Mouse (Mus musculus) liver, embryonic 12.5 days (tissue): ENCODE measurements around the gene Kat6b. TPM values are rescaled to one million over a fixed set of nuclear protein-coding genes. Genes with fewer than 3 reads are reported as not detected.

Source experiments
- ATAC-seq: fragments of 200-750 bp; cut with Nextera tagmentation; 2 replicates; pipeline ENCODE4 v1.8.0; 2017; ENCODE audit warnings: moderate number of reproducible peaks, mild to moderate bottlenecking, moderate library complexity
- H3K27ac ChIP-seq: fragments of 300-500 bp; sonication (generic); 2 replicates; pipeline ENCODE4 v1.5.1; 2016; ENCODE audit warnings: mild to moderate bottlenecking
- H3K27me3 ChIP-seq: fragments of 300-500 bp; sonication (generic); replicated peaks from 2 replicates; pipeline ENCODE4 v1.6.1; 2016; ENCODE audit warnings: mild to moderate bottlenecking, moderate library complexity
- H3K36me3 ChIP-seq: fragments of 300-500 bp; sonication (generic); 2 replicates; pipeline ENCODE4 v1.6.1; 2016; ENCODE audit warnings: mild to moderate bottlenecking, moderate library complexity
- H3K4me1 ChIP-seq: fragments of 300-500 bp; sonication (generic); 2 replicates; pipeline ENCODE4 v1.6.1; 2016
- H3K4me2 ChIP-seq: fragments of 300-500 bp; sonication (generic); 2 replicates; pipeline ENCODE4 v1.6.1; 2016; ENCODE audit warnings: mild to moderate bottlenecking, moderate library complexity
- H3K4me3 ChIP-seq: fragments of 300-500 bp; sonication (generic); 2 replicates; pipeline ENCODE4 v1.5.1; 2016; ENCODE audit warnings: mild to moderate bottlenecking, moderate library complexity
- H3K9ac ChIP-seq: fragments of 300-500 bp; sonication (generic); 2 replicates; pipeline ENCODE4 v1.6.1; 2016; ENCODE audit warnings: mild to moderate bottlenecking, moderate library complexity
- H3K9me3 ChIP-seq: fragments of 300-500 bp; sonication (generic); replicated peaks from 2 replicates; pipeline ENCODE4 v1.6.1; 2016; ENCODE audit warnings: mild to moderate bottlenecking, moderate library complexity
- WGBS: fragments of 180-500 bp; shearing (Covaris S2); methylation state at CpG from one replicate; pipeline ENCODE4 v1.1.7; 2016; ENCODE audit not compliant: insufficient replicate concordance; 5-methylcytosine and 5-hydroxymethylcytosine counted together
- polyA plus RNA-seq: library from polyadenylated mRNA; unstranded; fragments of >200 nt; fragmentation: Nextera tagmentation; extraction: Ambion mirVana; gene quantifications from 2 replicates; pipeline ENCODE4 v1.2.1, GENCODE M21; 2016

The Kat6b gene
- polyA plus RNA-seq, 1 experiment from 2014 or later, result 3.9 TPM

DNA sequence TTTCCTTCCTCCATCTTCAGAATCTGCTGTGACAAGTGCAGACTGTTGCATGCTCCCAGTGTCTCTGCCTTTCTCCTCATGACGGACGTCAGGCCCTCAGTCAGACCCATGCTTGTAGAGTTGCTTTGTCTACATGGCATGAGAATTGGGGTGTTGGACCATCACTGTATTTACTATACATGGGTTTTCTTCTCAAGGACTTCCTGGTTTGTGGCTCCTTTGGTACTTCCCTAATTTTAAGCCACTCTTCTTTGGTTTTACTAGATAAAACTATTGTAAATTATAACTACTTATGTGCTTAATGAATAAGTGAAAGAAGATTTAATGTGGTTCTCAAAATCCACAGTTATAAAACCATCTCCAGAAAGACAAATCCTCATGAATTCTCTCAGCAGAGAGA is 134.6 kb downstream of the Kat6b start:
- WGBS, result 94% methylated on average over 2 of the region's 2 CpGs
- ATAC-seq, result no peak

DNA sequence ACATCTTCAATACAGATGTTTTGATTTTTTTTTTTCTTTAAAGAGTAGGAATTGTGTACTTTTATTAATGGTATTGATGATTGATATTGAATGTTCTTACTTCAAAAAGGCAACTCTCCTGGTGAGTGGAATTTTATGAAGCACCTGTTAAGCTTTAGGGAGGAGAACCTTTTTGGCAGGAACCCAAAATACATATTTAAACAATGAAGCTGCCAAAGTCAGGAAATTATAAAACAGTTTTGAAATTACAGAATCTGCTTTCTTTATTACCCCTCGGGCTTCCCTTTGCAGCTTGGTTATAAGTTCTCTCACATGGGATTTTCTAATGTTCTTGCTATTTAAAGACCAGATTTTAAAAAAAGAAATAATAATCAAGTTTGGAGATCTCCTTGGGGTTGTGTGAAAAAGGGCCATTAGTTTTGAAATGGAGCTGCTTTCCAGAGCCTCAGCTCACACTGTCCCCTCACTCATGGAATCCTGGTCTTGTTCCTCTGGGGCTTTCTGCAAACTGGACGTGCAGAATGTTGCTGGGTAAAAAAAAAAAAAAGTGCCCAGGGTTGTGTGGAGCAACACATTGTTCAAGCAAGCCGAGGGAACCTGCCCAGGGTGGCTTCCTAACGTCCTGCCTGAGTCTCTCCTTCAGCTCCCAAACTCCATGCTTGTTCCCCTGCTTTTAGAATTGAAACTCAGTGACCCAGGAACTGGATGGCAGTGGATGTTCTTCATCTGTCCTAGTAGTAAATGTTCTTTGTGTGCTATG is 136.2 kb downstream of the Kat6b start:
- H3K27ac ChIP-seq, result no peak overlapping the region
- H3K4me2 ChIP-seq, result no peak overlapping the region
- H3K36me3 ChIP-seq, result no peaks in the 10 kb centered on the region
- no peaks in the 10 kb centered on the region for H3K27me3 ChIP-seq
- ATAC-seq, result no peak
- no peak overlapping the region for H3K4me3 ChIP-seq
- H3K4me1 ChIP-seq, result no peaks in the 10 kb centered on the region
- no peaks in the 10 kb centered on the region for H3K9me3 ChIP-seq
- H3K9ac ChIP-seq, result no peak overlapping the region
- WGBS, result 59% methylated on average over 4 of the region's 4 CpGs

More for the DNA sequence above, 134.6 kb downstream of the Kat6b start:
- Histone ChIP-seq H3K27me3 (no peaks in the 10 kb centered on the region), H3K27ac (no peak overlapping the region), H3K4me1 (no peaks in the 10 kb centered on the region), H3K9me3 (no peaks in the 10 kb centered on the region), H3K4me3 (no peak overlapping the region), H3K36me3 (no peaks in the 10 kb centered on the region), H3K4me2 (no peak overlapping the region), H3K9ac (no peak overlapping the region)

DNA sequence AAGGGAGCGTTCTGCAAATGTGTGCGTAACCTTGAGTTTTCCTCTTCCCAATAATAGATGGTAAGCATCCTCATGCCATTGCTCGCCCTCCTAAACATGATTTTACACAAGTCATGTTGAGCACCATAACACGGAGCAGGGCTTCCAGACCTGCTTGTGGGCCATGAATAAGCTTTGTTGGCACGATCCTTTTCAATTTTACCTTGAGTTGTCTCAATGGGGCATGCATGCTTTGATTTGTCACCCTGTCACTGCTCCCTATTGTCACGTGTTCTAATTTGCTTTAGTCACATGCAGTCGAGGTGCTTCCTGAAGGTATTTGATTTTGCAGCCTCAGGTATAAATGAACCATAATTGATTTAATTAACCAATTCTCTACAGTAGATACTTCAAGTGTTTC is 138.7 kb downstream of the Kat6b start:
- Histone ChIP-seq H3K27me3 (no peaks in the 10 kb centered on the region), H3K4me1 (no peaks in the 10 kb centered on the region), H3K4me2 (no peak overlapping the region), H3K9me3 (no peaks in the 10 kb centered on the region), H3K36me3 (peaks cover 4% of the 10 kb centered on the region), H3K27ac (no peak overlapping the region), H3K9ac (no peak overlapping the region), H3K4me3 (no peak overlapping the region)
- no peak for ATAC-seq
- 80% methylated on average over 7 of the region's 7 CpGs for WGBS

DNA sequence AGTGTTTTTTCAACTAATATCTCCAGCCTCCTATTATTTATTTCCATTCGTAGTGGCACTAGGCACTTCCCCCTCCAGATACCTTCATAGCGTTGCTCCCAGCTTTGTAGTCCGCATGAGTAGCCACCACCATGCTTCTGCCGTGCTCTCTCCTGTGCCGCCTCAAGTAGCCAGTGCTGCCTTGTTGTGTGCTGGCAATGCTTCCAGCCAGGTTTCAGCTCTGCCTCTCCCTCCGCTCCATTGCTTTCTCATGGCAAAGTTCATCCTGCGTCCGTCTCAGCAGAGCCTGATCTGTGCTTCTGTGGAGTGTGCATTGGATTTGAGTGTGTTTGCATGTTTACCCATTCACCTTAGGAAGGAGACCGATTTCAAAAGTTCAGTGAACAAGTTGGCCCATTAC is 144.7 kb downstream of the Kat6b start:
- no peak overlapping the region for H3K9ac ChIP-seq

DNA sequence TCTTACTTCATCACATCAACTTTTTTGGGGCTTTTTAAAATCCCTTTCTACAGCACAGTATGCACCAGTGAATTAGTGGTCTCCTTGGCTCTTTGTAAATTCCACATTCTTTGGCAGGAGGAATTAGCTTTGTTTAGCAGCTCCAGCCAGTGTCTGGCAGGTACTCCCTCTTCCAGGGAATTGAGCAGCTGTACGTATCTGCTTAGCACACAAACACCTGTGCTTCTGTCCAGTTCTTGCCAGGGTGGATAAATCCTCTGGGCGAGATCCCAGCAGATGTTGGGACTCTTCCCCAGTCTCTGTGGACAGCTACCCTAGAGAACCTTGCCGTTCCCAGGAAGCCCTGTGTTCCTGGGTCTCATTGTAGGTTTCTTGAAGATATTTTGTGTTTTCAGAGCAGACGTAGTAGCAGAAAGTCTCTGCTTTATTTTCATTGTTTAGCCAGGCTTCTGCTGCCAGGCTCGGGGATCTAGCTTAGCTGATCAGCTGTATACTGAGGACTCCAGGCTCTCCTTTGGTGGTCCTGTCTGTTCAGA is 150.5 kb downstream of the Kat6b start:
- H3K4me1 ChIP-seq, result no peaks in the 10 kb centered on the region
- H3K4me3 ChIP-seq, result no peak overlapping the region
- H3K9me3 ChIP-seq, result no peaks in the 10 kb centered on the region
- no peak for ATAC-seq
- no peaks in the 10 kb centered on the region for H3K27me3 ChIP-seq
- H3K9ac ChIP-seq, result no peak overlapping the region
- peaks cover 30% of the 10 kb centered on the region for H3K36me3 ChIP-seq
- no peak overlapping the region for H3K27ac ChIP-seq
- WGBS, result 76% methylated on average over 5 of the region's 5 CpGs
- H3K4me2 ChIP-seq, result no peak overlapping the region

More for the DNA sequence above, 144.7 kb downstream of the Kat6b start:
- ATAC-seq, result no peak
- peaks cover 30% of the 10 kb centered on the region for H3K36me3 ChIP-seq
- no peak overlapping the region for H3K4me2 ChIP-seq
- H3K27ac ChIP-seq, result no peak overlapping the region
- no peaks in the 10 kb centered on the region for H3K27me3 ChIP-seq
- no peak overlapping the region for H3K4me3 ChIP-seq
- H3K9me3 ChIP-seq, result no peaks in the 10 kb centered on the region
- WGBS, result 87% methylated on average over 9 of the region's 9 CpGs
- H3K4me1 ChIP-seq, result no peaks in the 10 kb centered on the region

DNA sequence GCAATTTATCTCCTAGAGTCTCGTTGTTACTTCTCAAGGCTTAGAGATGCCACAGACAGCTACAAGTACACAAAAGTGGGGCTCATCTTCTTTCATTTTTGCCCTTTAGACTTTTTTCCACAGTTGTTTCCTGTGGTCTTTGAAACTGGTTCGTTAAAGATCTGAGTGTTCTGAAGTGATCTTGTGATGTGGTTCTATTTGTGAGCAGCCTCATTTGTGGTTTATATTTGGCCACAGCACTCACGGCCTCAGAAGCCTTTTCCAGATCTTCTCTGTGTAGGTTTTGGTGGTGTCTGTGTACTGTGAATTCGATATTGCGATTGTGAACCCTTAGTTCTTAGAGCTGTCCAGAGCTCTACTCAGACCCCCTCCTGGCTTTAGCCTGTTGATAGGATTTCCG is 155.3 kb downstream of the Kat6b start:
- H3K9ac ChIP-seq, result no peak overlapping the region
- no peak overlapping the region for H3K4me2 ChIP-seq
- no peak overlapping the region for H3K4me3 ChIP-seq
- no peaks in the 10 kb centered on the region for H3K4me1 ChIP-seq
- ATAC-seq, result no peak
- no peaks in the 10 kb centered on the region for H3K9me3 ChIP-seq
- H3K27ac ChIP-seq, result no peak overlapping the region
- no peaks in the 10 kb centered on the region for H3K27me3 ChIP-seq
- H3K36me3 ChIP-seq, result peaks cover 23% of the 10 kb centered on the region
- 66% methylated on average over 6 of the region's 6 CpGs for WGBS

DNA sequence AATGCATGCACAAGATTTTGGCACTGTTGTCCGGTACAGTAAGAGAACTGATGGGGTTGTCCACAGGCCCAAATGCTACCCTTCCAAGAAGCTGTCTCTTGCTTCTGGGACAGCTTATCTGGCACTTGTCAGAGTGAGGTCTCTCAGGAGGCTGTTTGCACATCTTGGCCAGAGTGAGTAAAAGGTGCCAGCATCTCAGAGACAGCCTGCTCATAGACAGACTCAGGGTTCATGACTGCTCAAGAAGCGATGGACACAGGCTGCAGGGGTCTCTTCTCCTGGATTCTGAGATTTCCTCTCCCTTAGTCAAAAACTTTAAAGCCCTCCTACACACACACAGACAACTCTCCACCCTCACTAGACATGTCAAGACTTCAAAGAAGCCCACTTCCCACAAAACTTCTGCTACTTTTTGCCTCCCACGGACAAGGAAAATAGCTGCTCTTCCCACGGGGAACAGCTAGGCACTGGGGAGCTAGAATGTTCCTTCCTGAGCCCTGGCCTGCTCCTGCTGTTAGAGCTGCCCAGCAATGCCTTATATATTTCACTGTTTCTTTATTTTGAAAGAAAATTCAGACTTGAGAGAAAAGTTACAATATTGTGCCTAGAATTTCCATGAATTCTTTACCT is 159.7 kb downstream of the Kat6b start:
- no peak for ATAC-seq
- H3K27ac ChIP-seq, result no peak overlapping the region
- no peaks in the 10 kb centered on the region for H3K9me3 ChIP-seq
- H3K4me2 ChIP-seq, result no peak overlapping the region
- peaks cover 20% of the 10 kb centered on the region for H3K36me3 ChIP-seq
- 75% methylated on average over 4 of the region's 4 CpGs for WGBS
- H3K27me3 ChIP-seq, result no peaks in the 10 kb centered on the region
- H3K9ac ChIP-seq, result no peak overlapping the region
- no peak overlapping the region for H3K4me3 ChIP-seq
- H3K4me1 ChIP-seq, result no peaks in the 10 kb centered on the region

DNA sequence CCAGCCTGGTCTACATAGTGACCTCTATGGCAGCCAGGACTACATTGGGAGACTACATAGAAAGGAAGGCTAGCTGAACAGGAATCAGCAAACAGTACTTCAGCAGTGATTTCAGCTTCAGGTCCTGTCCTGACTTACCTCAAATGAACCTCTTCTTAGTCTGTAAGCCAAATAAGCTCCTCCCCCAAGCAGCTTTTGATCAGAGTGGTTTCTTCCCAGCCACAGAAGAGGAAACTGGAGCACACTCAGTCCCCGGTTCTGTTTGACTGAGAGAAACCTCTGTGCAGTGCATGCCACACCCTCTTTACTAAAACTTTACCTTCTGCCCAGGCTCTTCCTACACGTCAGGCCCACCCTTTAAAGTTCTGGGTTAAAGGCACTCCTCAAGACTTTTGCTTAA is 172.6 kb downstream of the Kat6b start:
- Histone ChIP-seq H3K9me3 (no peaks in the 10 kb centered on the region), H3K27ac (no peak overlapping the region), H3K9ac (no peak overlapping the region), H3K4me1 (no peaks in the 10 kb centered on the region), H3K27me3 (no peaks in the 10 kb centered on the region), H3K36me3 (no peaks in the 10 kb centered on the region), H3K4me3 (no peak overlapping the region), H3K4me2 (no peak overlapping the region)
- 43% methylated on average over 2 of the region's 2 CpGs for WGBS
- no peak for ATAC-seq

DNA sequence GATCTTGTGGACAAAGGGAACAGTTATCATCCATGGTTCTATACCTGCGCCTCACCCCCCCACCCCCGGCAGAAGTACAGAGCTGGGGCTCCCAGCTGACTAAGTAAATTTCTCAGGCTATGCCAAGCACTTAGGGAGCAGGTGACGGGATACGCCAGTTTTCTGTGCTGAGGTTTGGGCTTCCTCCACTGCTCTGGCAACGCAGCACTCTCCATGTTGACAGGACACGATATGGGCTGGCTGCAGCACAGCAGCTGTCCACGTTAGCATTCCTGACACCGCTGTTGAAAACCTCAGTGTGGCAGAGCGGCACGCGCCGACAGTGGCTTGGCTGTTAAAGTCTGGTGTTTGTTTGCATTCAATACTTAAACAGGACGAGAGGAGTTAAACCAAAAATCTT is 177.9 kb downstream of the Kat6b start:
- H3K4me1 ChIP-seq, result peaks cover 16% of the 10 kb centered on the region
- no peaks in the 10 kb centered on the region for H3K9me3 ChIP-seq
- no peak for ATAC-seq
- no peak overlapping the region for H3K9ac ChIP-seq
- H3K4me3 ChIP-seq, result no peak overlapping the region
- no peaks in the 10 kb centered on the region for H3K27me3 ChIP-seq
- no peak overlapping the region for H3K4me2 ChIP-seq
- 79% methylated on average over 13 of the region's 13 CpGs for WGBS
- H3K27ac ChIP-seq, result no peak overlapping the region
- peaks cover 22% of the 10 kb centered on the region for H3K36me3 ChIP-seq

DNA sequence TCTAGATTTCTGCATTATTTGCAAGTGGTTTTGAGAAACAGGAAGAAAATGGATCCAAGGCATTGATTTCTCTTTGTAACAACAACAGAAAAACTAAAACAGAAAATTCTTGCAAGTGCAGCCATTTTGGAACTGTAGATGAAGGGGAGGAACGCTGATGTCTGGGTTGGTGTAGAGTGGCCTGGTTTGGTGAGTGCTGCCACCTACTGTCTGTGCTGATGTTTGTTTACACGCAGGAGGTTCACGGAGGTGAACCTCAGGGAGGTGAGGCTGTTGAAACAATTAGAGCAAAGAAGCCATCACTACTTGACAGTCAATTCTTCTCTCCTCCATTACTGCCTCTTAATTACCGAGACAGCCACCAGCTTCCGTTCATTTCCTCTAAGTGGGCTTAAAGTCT is 178.4 kb downstream of the Kat6b start:
- Histone ChIP-seq H3K36me3 (peaks cover 25% of the 10 kb centered on the region), H3K4me2 (no peak overlapping the region), H3K4me1 (peaks cover 16% of the 10 kb centered on the region), H3K9ac (no peak overlapping the region), H3K27ac (no peak overlapping the region), H3K27me3 (no peaks in the 10 kb centered on the region), H3K4me3 (no peak overlapping the region), H3K9me3 (no peaks in the 10 kb centered on the region)
- 28% methylated on average over 5 of the region's 5 CpGs for WGBS
- 0 out of 2 replicates have a peak, but pooled peaks have one; percentile 61 for ATAC-seq

DNA sequence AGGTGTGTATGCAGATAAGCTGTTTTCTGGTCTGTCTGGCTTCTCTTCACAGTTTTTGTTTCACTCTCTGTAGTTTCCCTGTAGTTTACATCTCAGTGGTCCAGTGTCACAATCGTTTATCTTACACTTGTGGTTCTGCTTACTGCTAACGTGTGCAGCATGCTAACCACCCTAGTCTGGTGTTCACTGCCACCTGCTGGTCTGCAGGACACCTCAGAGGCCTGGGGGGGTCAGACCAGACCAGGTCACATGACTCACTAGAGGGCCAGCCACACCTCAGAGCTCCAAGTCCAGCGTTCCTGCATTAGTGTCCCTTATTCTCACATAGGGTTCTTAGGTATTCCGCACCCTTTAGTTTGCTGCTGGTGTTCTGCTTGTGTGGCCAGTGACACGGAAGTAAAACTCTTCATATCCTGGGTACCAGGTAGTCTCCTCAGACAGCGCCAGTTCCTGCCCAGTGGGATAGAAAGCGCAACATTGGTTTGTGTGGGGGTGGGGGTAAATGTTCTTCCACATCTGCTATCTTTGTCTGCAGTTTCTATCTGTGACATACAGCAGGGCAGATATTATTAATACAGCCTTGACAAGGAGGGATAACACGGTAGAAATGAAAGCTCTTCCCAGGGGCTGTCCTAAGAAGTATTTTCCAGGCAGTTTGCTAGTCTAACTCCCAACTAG is 181.4 kb downstream of the Kat6b start:
- Histone ChIP-seq H3K4me3 (no peak overlapping the region), H3K4me1 (peaks cover 16% of the 10 kb centered on the region), H3K27me3 (no peaks in the 10 kb centered on the region), H3K4me2 (peak overlapping the region; percentile 5; the same call in 1 of the 2 replicates), H3K9me3 (no peaks in the 10 kb centered on the region), H3K9ac (no peak overlapping the region), H3K36me3 (peaks cover 34% of the 10 kb centered on the region), H3K27ac (no peak overlapping the region)
- WGBS, result 53% methylated on average over 8 of the region's 8 CpGs
- peak; percentile 70 for ATAC-seq

DNA sequence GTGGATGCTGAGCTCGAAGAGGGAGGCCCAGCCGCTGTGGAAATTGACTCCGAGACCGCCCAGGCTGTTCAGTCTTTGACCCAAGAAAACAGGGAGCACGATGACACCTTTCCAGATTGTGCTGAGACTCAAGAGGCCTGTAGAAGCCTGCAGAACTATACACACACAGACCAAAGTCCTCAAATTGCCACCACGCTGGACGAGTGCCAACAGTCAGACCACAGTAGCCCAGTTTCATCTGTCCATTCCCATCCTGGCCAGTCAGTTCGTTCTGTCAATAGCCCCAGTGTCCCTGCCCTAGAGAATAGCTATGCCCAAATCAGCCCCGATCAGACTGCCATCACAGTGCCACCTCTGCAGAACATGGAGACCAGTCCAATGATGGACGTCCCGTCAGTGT is 188.0 kb downstream of the Kat6b start:
- Histone ChIP-seq H3K9ac (no peak overlapping the region), H3K4me2 (no peak overlapping the region), H3K36me3 (peaks cover 38% of the 10 kb centered on the region), H3K4me1 (0 out of 2 replicates have a peak, but pooled peaks cover 8% of the 10 kb centered on the region), H3K4me3 (no peak overlapping the region), H3K27me3 (no peaks in the 10 kb centered on the region), H3K27ac (no peak overlapping the region), H3K9me3 (no peaks in the 10 kb centered on the region)
- 82% methylated on average over 11 of the region's 11 CpGs for WGBS
- no peak for ATAC-seq
